Mouse (Mus musculus) telencephalon, adult 2 months (tissue): Measurements from ENCODE around the gene Pla2g2e.
"Not testable (repeated sequence)": the region's sequence is repeated elsewhere in the genome, so short reads cannot be mapped to it uniquely, and the experiment has no call there.

ENCODE experiments used
- DNase-seq: peaks from one replicate; pipeline ENCODE4 v3.0.0-alpha.2; 2011; ENCODE audit warnings: low read depth, low spot score

Gene Pla2g2e

GRCm38 (mm10) chr4:138877731-138878130, at the start of gene Pla2g2e:
Gene Pla2g2e, plus strand, starts transcription at chr4:138877942.
- DNase-seq = no peak

DNA sequence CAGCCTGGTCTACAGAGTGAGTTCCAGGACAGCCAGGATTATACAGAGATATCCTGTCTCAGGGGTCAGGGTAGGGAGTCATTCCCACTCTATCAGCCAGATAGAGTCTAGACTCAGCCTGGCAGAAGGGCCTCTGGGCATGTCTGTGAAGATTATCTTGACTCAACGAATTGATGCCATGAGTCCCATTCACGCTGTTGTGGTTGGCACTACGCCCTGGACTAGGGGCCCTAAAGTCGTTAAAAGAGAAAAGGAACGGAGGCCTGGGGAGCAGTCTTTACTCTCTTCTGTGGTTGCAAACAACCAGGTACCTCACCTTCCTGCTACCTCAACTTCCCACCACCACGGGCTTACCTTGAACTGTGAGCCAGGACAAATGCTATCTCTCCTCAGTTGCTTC, 37.9 kb upstream of the Pla2g2e start:
- no peak for DNase-seq

- DNase-seq = no peak
Observed at GRCm38 (mm10) chr4:138840726-138841125, 37.0 kb upstream of the Pla2g2e start.

DNA sequence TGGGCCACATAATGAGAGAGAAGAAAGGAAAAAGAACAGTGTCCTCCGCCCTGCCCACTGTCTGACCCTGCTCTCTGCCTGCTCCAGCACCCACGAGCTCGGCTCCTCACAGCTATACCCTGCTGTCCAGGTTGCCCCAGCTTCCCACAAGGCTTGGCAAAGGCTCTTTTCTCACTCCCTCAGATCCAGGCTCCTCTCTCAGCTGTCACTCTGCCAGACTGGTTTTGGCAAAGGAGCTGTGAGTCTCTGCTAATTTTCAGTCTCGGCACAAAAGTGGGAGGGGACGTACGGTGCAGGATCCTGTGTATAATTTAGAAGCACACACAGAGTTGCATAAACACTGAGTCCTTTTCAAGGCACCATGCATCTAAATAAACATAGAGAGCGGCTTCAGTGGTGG, 36.4 kb upstream of the Pla2g2e start:
- DNase-seq = peak; percentile 90

GRCm38 (mm10) chr4:138851463-138851862, 26.3 kb upstream of the Pla2g2e start:
- no peak for DNase-seq

- peak; percentile 59 for DNase-seq
Observed at GRCm38 (mm10) chr4:138852961-138853360, 24.8 kb upstream of the Pla2g2e start.

DNA sequence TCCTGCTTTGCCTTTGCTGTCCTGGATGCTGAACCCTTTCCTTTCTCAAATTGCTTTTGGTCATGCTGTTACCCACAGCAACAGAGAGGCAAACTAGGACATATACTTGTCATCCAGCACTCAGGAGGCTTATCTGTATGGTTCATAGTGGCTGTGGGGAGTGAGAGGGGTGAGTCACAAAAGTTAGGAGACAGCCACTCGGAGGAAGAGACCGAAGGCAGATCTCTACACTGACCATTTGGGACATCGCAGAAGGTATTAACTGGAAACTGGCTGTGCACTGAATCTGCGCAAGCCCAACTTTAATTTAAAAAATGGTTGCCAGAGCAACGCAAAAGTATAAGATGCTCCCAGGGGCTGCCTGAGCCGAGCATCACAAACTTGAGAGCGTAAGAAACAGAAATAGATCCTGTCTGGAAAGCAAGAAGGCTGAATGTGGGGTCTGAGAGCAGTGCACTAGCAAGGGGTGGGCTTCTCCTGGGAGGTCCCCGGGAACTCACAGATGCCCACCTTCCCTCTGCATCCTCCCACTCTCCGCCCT, 22.6 kb upstream of the Pla2g2e start:
- no peak for DNase-seq

- peak; percentile 65 for DNase-seq
Observed at GRCm38 (mm10) chr4:138856491-138856890, 21.3 kb upstream of the Pla2g2e start.

DNA sequence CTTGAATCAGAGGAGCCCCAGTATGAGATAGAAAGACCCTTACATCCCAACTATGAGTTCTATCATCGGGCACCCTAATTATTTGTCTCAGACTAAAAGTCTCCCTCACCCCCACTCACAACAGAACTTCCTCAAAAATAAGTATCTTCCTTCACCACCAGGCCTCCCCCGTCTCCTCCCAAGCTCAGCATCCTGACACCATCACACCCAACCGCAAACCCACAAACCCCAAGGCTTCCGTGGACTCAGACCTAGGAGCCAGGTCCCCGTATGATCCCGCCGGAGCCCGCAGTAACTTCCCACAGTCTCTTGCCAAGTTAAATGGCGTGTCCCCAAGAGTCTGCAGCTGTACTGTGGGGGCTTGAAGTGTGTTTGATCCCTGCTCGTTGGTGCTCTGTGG, 20.2 kb upstream of the Pla2g2e start:
- DNase-seq = no peak

DNA sequence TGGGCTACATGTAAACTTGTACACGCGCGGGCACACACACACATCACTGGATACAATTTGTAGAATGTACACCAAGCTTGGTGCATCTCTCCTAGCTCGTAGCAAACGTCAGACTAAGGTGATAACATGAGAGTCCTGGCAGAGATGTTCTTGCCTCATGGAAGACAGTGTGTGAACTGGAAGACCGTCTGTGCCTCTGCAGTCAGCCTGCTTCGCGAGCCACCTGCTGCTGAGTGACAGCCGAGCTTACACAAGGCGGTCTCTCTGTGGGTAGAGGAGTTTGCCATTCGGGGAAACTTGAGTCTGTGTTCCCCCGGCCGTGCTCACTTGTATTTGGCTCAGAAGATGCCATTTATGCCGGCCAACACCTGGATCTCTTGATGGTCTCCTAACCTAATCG, 19.3 kb upstream of the Pla2g2e start:
- DNase-seq = no peak

- no peak for DNase-seq
Observed at GRCm38 (mm10) chr4:138859245-138859644, 18.5 kb upstream of the Pla2g2e start.

- no peak for DNase-seq
Observed at GRCm38 (mm10) chr4:138859728-138860127, 18.0 kb upstream of the Pla2g2e start.

DNA sequence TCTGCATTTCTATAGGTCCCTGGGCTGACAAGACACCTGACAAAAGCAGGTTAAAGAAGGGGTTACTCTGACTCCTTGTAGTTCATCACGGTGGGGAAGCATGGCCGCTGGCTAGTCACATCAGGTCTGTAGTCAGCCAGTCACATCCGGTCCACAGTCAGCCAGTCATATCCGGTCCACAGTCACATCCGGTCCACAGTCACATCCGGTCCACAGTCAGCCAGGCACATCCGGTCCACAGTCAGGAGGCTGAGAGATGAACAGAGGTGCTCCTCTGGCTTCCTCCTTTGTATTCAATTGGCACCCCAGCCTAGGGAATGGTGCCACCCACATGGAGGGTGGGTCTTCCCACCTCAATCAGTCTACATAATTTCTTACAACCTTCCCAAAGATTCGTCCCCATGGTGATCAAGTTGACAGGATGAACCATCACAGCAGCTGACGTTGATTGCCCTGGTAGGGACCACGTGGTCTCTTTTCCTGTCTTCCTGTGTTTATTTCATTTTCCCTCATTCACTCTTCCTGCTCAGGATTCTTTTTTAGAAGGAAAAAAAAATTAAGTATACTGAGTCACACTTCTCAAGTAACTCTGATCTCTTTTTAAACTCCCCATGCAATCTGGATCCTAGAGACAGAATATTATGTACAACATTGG, 14.3 kb upstream of the Pla2g2e start, which contains the start of gene Pla2g5:
TSS of gene Pla2g5 (minus strand) at position 139 of the 655 bp plus-strand sequence.
- no peak for DNase-seq

DNA sequence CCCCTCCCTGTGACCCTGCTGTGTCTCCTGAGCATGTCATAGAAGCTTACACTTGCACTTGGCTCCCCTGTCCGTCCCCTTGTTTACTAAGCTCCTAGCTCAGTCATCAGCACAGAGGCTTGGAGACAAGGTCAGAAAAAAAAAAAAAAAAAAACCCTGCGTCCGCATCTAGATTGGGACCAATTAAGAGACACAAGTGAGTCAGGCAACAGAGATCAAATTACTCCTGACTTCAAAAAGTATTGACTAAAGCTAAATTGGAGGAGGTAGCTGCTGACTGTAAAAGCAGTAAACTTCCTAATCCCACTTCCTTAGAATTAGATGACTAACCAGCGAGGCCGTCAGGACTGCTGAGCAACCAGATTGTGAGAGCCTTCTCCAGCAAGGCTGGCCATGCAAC, 12.7 kb upstream of the Pla2g2e start:
- DNase-seq = no peak

- no peak for DNase-seq
Observed at GRCm38 (mm10) chr4:138865991-138866390, 11.8 kb upstream of the Pla2g2e start.

DNA sequence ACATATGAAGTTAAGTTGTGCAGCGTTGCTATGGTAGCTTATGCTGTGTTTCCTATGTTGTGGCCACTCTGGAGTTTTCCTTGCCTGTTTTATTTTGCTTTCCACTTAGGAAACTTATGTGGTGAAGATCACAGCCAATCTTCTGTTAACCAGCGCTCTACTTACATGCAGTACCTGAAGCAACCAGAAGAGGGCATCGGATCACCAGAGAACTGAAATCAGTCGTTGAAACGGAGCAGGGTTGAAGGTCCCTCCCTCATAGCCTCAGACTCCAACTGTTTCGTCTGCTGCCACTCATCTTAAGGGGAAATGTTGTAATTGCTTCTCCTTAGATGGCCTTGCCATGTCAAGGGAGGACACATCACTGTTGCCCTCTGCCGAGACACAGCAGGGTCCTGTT, 11.3 kb upstream of the Pla2g2e start:
- no peak for DNase-seq

- no peak for DNase-seq
Observed at GRCm38 (mm10) chr4:138868666-138869065, 9.1 kb upstream of the Pla2g2e start.

- DNase-seq = no peak
Observed at GRCm38 (mm10) chr4:138873864-138874263, 3.9 kb upstream of the Pla2g2e start, which contains the start of gene Gm13030. Gene Gm13030, minus strand, starts transcription at chr4:138873964.

DNA sequence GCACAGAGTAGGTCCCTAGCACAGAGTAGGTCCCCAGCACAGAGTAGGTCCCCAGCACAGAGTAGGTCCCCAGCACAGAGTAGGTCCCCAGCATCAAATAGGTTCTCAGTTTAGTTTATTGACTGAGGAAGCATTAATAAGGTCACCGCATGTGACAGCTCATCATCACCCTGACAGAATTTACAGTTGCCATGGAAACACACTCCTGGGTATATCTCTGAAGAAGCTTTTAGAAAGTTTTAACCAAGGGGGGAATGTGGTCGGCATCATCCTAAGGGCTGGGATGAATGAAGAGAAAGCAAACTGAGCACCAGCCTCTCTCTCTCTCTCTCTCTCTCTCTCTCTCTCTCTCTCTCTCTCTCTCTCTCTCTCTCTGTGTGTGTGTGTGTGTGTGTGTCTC, 2.5 kb upstream of the Pla2g2e start:
- DNase-seq = not testable (repeated sequence)

DNA sequence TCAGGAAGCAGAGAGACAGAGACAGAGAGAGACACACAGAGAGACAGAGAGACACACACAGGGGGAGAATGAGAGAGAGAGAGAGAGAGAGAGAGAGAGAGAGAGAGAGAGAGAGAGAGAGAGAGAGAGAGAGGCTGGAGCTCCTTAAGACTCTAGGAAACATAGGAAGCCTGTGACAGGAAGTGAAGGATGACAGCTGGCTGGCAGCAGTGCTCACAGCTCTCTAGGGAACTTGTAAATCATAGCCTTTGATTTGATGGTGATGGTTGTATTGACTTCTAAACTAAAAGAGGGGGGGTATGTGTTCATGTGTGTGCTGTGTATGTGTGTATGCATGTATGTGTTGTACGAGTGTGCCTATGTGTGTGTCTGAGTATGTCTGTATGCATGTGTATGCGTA, 1.8 kb upstream of the Pla2g2e start:
- no peak for DNase-seq

GRCm38 (mm10) chr4:138878783-138879182, 1.0 kb downstream of the Pla2g2e start:
- no peak for DNase-seq

GRCm38 (mm10) chr4:138879808-138880207, 2.1 kb downstream of the Pla2g2e start:
- no peak for DNase-seq

DNA sequence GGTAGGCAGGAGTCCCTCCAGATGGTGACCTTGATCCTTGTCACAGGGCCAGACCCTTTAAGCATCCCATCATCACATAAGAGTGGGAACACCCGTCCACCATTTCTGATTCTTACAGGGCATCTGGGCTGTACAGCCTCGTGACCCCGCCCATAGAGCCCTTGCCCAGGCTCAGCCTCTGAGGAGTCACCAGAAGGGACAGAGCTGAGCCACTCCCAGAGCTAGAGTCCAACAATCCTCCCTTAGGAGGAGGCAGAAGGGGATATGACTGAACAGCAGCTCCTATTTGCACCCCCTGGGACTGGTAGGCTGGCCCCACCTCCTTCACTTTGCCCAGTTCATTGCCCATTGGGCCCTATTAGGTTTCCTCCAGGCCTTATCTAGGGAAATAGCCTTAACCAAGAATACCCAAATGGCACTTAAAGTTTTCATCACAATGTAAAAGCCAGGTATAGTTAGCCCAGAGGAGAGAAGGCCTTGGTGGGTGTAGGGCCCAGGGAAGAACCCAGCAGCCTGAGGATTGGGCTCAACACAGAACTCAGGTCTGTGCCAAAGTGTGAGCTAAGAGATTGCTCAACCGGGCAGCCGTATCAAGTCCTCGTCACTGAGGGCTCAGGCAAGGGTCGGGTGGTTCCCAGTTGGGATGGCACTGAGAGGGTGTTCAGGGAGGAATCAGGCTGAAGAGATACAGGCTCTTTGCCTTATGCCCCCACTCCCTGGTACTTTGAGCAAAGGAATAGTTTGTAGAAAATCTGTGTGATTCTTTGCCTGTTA, 3.3 kb downstream of the Pla2g2e start:
- no peak for DNase-seq
